Mouse (Mus musculus) intestine, embryonic 15.5 days (tissue): ENCODE measurements at regions not wholly inside any gene's neighbourhood (a gene's known extent, or its start where the extent isn't known, plus 50 kb on each side); places are given as distances from the start of the nearest gene placed in this dataset.
A peak's percentile ranks its signal among the peaks of the same experiment; 100 is the strongest.

Experiments
- ATAC-seq: fragments of 200-750 bp; cut with Nextera tagmentation; 2 replicates; pipeline ENCODE4 v1.8.0; 2017; ENCODE audit warnings: moderate TSS enrichment, moderate library complexity
- H3K27ac ChIP-seq: fragments of 300-500 bp; sonication (generic); 2 replicates; pipeline ENCODE4 v1.5.1; 2015; ENCODE audit warnings: mild to moderate bottlenecking, inconsistent platforms
- H3K27me3 ChIP-seq: fragments of 300-500 bp; sonication (generic); replicated peaks from 2 replicates; pipeline ENCODE4 v1.6.1; 2015; ENCODE audit warnings: inconsistent platforms
- H3K36me3 ChIP-seq: fragments of 300-500 bp; sonication (generic); 2 replicates; pipeline ENCODE4 v1.6.1; 2015; ENCODE audit warnings: inconsistent platforms
- H3K4me1 ChIP-seq: fragments of 300-500 bp; sonication (generic); replicated peaks from 2 replicates; pipeline ENCODE4 v1.6.1; 2015; ENCODE audit warnings: inconsistent platforms
- H3K4me2 ChIP-seq: fragments of 300-500 bp; sonication (generic); replicated peaks from 2 replicates; pipeline ENCODE4 v1.6.1; 2015; ENCODE audit warnings: mild to moderate bottlenecking, inconsistent platforms
- H3K4me3 ChIP-seq: fragments of 300-500 bp; sonication (generic); replicated peaks from 2 replicates; pipeline ENCODE4 v1.5.1; 2015; ENCODE audit warnings: inconsistent platforms
- H3K9ac ChIP-seq: fragments of 300-500 bp; sonication (generic); 2 replicates; pipeline ENCODE4 v1.6.1; 2015; ENCODE audit warnings: inconsistent platforms
- H3K9me3 ChIP-seq: fragments of 300-500 bp; sonication (generic); 2 replicates; pipeline ENCODE4 v1.6.1; 2016; ENCODE audit warnings: inconsistent platforms
- WGBS: fragments of 180-500 bp; shearing (Covaris S2); methylation state at CpG from one replicate; pipeline ENCODE4 v1.1.7; 2015; 5-methylcytosine and 5-hydroxymethylcytosine counted together

- Histone ChIP-seq H3K27me3 (no peaks in the 10 kb centered on the region), H3K36me3 (no peaks in the 10 kb centered on the region), H3K4me2 (no peak overlapping the region), H3K4me1 (no peaks in the 10 kb centered on the region), H3K4me3 (no peak overlapping the region), H3K27ac (no peak overlapping the region), H3K9ac (no peak overlapping the region), H3K9me3 (no peaks in the 10 kb centered on the region)
- WGBS: 85% methylated on average over 7 of the region's 7 CpGs
- no peak for ATAC-seq
These were observed 503.9 kb upstream of the Smim15 start for GRCm38 (mm10) chr13:107540305-107540704.

DNA sequence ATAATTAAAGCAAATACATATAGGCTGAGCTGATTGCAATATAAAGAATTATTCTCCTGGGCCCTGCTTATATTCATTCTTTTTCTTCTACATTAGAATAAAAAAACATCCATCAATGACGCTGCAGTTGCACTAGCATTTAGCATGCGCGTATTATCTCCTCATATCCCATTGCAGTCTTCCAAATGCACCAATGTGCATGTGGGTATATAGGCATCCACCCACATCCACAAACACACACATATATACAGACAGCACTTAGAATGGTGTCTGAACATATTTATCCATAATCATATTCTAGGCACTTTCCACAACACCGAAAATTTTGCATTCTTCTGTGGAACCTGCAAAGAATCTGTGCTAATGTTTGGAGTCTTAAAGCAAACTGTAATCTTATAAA is 504.4 kb upstream of the Smim15 start:
- H3K27ac ChIP-seq: no peak overlapping the region
- H3K4me2 ChIP-seq: no peak overlapping the region
- H3K4me1 ChIP-seq: no peaks in the 10 kb centered on the region
- H3K9ac ChIP-seq: no peak overlapping the region
- no peaks in the 10 kb centered on the region for H3K27me3 ChIP-seq
- no peaks in the 10 kb centered on the region for H3K36me3 ChIP-seq
- ATAC-seq: no peak
- H3K4me3 ChIP-seq: no peak overlapping the region
- H3K9me3 ChIP-seq: no peaks in the 10 kb centered on the region
- 92% methylated on average over 4 of the region's 4 CpGs for WGBS

DNA sequence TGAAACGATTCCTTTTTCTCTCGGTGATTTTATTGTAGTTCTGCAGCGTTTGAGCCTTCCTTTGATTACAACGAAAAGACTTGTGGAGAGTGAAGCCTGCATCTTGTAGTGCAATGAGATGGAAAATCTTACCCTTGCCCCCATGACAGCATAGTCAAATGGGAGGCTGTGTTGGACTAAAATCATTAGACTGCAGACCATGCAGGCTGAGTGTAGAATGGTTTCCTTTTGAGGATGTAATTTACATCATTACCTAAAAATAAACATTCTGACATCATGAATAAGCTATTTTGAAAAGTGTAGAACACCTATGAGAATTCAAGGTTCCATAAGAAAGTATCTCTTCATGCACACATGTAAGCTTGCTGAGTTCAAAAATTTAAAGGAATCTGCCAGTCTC is 504.9 kb upstream of the Smim15 start:
- no peak for ATAC-seq
- H3K9ac ChIP-seq: no peak overlapping the region
- H3K27ac ChIP-seq: no peak overlapping the region
- no peaks in the 10 kb centered on the region for H3K9me3 ChIP-seq
- H3K36me3 ChIP-seq: no peaks in the 10 kb centered on the region
- no peak overlapping the region for H3K4me3 ChIP-seq
- no peak overlapping the region for H3K4me2 ChIP-seq
- WGBS: 83% methylated on average over 4 of the region's 4 CpGs
- H3K4me1 ChIP-seq: no peaks in the 10 kb centered on the region
- no peaks in the 10 kb centered on the region for H3K27me3 ChIP-seq

- WGBS: 83% methylated on average over 5 of the region's 5 CpGs
- H3K36me3 ChIP-seq: no peaks in the 10 kb centered on the region
- H3K9ac ChIP-seq: no peak overlapping the region
- H3K4me3 ChIP-seq: no peak overlapping the region
- no peaks in the 10 kb centered on the region for H3K27me3 ChIP-seq
- H3K4me2 ChIP-seq: no peak overlapping the region
- H3K9me3 ChIP-seq: no peaks in the 10 kb centered on the region
- no peak for ATAC-seq
- no peaks in the 10 kb centered on the region for H3K4me1 ChIP-seq
- H3K27ac ChIP-seq: no peak overlapping the region
These were observed 509.0 kb upstream of the Smim15 start for GRCm38 (mm10) chr13:107535213-107535612.

GRCm38 (mm10) chr13:107533323-107533722 is 510.9 kb upstream of the Smim15 start:
- Histone ChIP-seq H3K9ac (no peak overlapping the region), H3K27ac (no peak overlapping the region), H3K4me3 (no peak overlapping the region), H3K27me3 (no peaks in the 10 kb centered on the region), H3K36me3 (no peaks in the 10 kb centered on the region), H3K4me2 (no peak overlapping the region), H3K9me3 (no peaks in the 10 kb centered on the region), H3K4me1 (no peaks in the 10 kb centered on the region)
- no peak for ATAC-seq
- 88% methylated on average over 3 of the region's 3 CpGs for WGBS

DNA sequence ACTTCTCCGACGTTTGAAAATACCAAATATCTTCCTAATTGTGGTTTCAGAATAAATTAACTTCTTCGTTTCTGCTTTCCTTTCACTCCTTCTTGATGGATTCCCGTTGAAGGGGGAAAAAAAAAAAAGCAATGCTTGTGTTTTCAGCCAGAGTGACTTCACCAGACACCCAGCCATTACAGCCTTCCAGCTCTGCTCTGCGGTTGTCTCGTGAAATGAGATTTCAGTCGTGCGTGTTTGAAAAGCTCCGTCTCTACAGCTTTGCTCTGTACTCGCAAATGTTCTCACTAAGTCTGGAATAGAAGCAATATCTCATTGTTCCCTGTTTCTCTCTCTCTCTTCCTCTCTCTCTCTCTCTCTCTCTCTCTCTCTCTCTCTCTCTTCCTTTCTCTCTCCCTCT is 509.6 kb upstream of the Kif2a start:
- Histone ChIP-seq H3K27me3 (no peaks in the 10 kb centered on the region), H3K4me2 (no peak overlapping the region), H3K27ac (no peak overlapping the region), H3K4me3 (no peak overlapping the region), H3K4me1 (no peaks in the 10 kb centered on the region), H3K36me3 (no peaks in the 10 kb centered on the region), H3K9me3 (no peaks in the 10 kb centered on the region), H3K9ac (no peak overlapping the region)
- 45% methylated on average over 10 of the region's 10 CpGs for WGBS
- no peak for ATAC-seq

DNA sequence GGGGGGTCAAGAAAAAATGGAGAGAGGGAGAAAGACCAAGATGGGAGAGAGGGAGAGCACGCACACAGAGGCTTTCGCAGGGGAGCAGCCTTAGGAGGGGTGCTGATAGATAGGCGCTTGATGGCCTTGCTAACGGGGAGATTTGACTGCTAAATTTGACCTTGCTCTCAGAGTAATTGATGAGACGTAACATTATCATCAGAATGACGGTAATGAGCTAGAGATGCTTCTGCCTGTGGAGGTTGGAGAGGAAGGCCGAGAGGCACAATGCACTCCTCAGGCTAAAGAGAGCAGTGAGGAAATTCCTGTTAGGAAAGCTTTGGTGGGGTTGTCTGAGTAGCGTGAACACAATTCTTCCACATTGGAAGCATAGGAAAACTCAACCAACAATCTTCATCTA is 509.1 kb upstream of the Kif2a start:
- no peaks in the 10 kb centered on the region for H3K36me3 ChIP-seq
- no peaks in the 10 kb centered on the region for H3K9me3 ChIP-seq
- ATAC-seq: no peak
- WGBS: 38% methylated on average over 8 of the region's 8 CpGs
- no peak overlapping the region for H3K9ac ChIP-seq
- no peak overlapping the region for H3K4me3 ChIP-seq
- H3K4me2 ChIP-seq: peak overlapping the region; percentile 11; the same call in 1 of the 2 replicates
- H3K4me1 ChIP-seq: no peaks in the 10 kb centered on the region
- H3K27me3 ChIP-seq: no peaks in the 10 kb centered on the region
- 0 out of 2 replicates have a peak overlapping the region, but pooled peaks have one; percentile 17 for H3K27ac ChIP-seq

- H3K4me1 ChIP-seq: no peaks in the 10 kb centered on the region
- no peak for ATAC-seq
- WGBS: 63% methylated on average over 1 of the region's 1 CpGs
These were observed 508.5 kb upstream of the Kif2a start for GRCm38 (mm10) chr13:107530392-107530791.

GRCm38 (mm10) chr13:107528724-107529456 is 507.0 kb upstream of the Kif2a start:
- H3K36me3 ChIP-seq: no peaks in the 10 kb centered on the region
- no peak overlapping the region for H3K4me3 ChIP-seq
- 41% methylated on average over 15 of the region's 15 CpGs for WGBS
- no peak overlapping the region for H3K9ac ChIP-seq
- no peak overlapping the region for H3K27ac ChIP-seq
- no peaks in the 10 kb centered on the region for H3K4me1 ChIP-seq
- no peaks in the 10 kb centered on the region for H3K27me3 ChIP-seq
- ATAC-seq: peak; percentile 49; the same call in 1 of the 2 replicates
- H3K4me2 ChIP-seq: no peak overlapping the region
- no peaks in the 10 kb centered on the region for H3K9me3 ChIP-seq

More at GRCm38 (mm10) chr13:107530392-107530791, 508.5 kb upstream of the Kif2a start:
- no peak overlapping the region for H3K9ac ChIP-seq
- no peaks in the 10 kb centered on the region for H3K27me3 ChIP-seq
- no peaks in the 10 kb centered on the region for H3K9me3 ChIP-seq
- H3K4me3 ChIP-seq: no peak overlapping the region
- H3K4me2 ChIP-seq: no peak overlapping the region
- no peaks in the 10 kb centered on the region for H3K36me3 ChIP-seq
- H3K27ac ChIP-seq: no peak overlapping the region

GRCm38 (mm10) chr13:107522942-107523341 is 501.0 kb upstream of the Kif2a start:
- no peaks in the 10 kb centered on the region for H3K27me3 ChIP-seq
- H3K4me3 ChIP-seq: no peak overlapping the region
- no peaks in the 10 kb centered on the region for H3K36me3 ChIP-seq
- H3K27ac ChIP-seq: no peak overlapping the region
- H3K4me1 ChIP-seq: no peaks in the 10 kb centered on the region
- ATAC-seq: no peak
- no peak overlapping the region for H3K4me2 ChIP-seq
- H3K9me3 ChIP-seq: no peaks in the 10 kb centered on the region
- WGBS: 87% methylated on average over 3 of the region's 3 CpGs
- H3K9ac ChIP-seq: no peak overlapping the region

DNA sequence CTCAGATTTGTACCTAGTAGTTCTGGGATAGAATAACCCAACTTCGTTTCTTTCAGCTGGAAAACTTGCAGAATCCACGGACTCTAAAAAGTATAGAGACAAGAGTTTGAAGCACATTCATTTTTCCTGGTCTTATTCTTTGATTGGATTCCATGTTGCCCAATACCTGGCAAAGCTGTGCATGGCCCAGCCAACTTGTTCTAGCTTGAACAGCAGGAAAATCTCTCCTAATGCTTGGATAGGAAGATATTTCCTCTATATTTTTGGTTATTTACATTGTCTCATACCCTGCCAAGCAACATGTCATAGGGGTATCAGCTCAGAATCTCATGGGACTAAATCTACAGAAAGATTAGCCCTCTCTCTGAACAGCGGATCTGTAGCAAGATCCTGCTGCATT is 492.3 kb upstream of the Kif2a start:
- no peak overlapping the region for H3K9ac ChIP-seq
- no peaks in the 10 kb centered on the region for H3K9me3 ChIP-seq
- H3K27ac ChIP-seq: no peak overlapping the region
- ATAC-seq: no peak
- no peak overlapping the region for H3K4me3 ChIP-seq
- H3K4me1 ChIP-seq: no peaks in the 10 kb centered on the region
- no peaks in the 10 kb centered on the region for H3K36me3 ChIP-seq
- H3K27me3 ChIP-seq: no peaks in the 10 kb centered on the region
- no peak overlapping the region for H3K4me2 ChIP-seq
- WGBS: 88% methylated on average over 3 of the region's 3 CpGs

DNA sequence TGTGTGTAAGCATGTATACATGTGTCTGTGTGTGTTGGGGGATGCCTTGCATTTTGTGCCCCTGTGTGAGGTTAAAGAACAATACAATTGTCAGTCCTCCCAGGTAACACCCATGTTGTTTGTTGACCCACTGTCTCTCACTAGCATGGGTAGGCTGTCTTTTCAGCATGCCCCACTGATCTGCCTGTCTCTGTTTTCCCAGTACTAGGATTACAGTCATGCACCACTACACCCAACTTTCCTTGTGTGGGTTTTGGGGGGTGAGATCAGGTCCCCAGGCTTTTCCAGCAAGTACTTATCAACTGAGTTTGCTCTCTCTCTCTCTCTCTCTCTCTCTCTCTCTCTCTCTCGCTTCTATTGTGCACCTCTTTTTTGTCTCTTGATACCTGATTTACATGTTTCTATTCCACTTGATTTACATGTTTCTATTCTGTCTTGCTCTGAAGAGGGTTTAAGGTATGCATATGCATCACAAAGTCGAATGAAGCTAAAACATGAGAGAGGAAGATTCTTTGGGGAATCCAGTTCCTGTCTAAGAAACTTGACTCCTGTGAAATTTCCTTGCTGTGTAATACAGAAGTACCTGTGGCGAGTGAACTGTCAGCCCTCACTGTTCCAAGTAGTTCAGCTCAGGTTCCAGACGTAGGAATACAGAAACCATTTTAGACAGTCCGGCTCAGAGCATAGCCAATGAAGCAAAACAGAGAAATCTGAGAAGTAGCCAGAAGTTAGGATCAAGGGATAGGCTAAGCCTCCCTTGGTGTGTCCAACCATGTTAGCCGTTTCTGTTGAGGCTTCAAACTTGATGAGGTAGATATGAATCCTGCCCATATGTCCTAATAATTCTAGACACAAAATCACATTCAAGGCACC is 491.6 kb upstream of the Kif2a start:
- Histone ChIP-seq H3K27me3 (no peaks in the 10 kb centered on the region), H3K36me3 (no peaks in the 10 kb centered on the region), H3K27ac (no peak overlapping the region), H3K4me2 (no peak overlapping the region), H3K9me3 (no peaks in the 10 kb centered on the region), H3K9ac (no peak overlapping the region), H3K4me1 (no peaks in the 10 kb centered on the region), H3K4me3 (no peak overlapping the region)
- no peak for ATAC-seq
- 68% methylated on average over 6 of the region's 6 CpGs for WGBS
